Mouse (Mus musculus) myocyte (in vitro differentiated cells): ENCODE measurements at regions not wholly inside any gene's neighbourhood (a gene's known extent, or its start where the extent isn't known, plus 50 kb on each side); places are given as distances from the start of the nearest gene placed in this dataset.

ENCODE experiments used
- MAX ChIP-seq: IDR thresholded peaks from one replicate; pipeline ENCODE4 v1.6.1; 2011; ENCODE audit warnings: low read depth, mild to moderate bottlenecking, control low read depth
- POLR2A ChIP-seq: IDR thresholded peaks from one replicate; pipeline ENCODE4 v1.6.1; 2011; ENCODE audit warnings: low read depth, mild to moderate bottlenecking, control low read depth, moderate library complexity; ENCODE audit not compliant: insufficient read length
- POLR2AphosphoS2 ChIP-seq: IDR thresholded peaks from one replicate; pipeline ENCODE4 v1.6.1; 2011; ENCODE audit warnings: low read depth, control low read depth; ENCODE audit not compliant: insufficient read length

DNA sequence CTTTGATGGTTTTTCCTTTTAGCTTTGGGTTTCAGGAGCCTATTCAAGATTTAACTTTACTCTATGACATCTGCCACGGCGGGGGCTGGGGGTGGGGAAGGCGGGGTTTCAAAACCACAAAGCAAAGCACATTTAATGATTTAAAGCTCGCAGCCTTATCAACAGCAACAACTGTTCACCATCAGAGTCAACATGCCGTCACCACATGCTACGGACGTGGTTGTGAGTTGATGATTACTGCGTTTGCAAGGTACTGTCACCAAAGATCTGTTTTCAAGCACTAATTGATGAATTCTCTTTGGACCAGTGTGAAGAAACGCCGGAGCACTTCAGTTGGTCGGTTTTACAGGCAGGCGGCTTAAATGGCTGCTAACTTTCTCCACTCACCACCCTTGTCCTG lies 151.1 kb upstream of the Cep162 start:
- no peak for TF ChIP-seq MAX
- TF ChIP-seq POLR2A: no peak
- TF ChIP-seq POLR2AphosphoS2: no peak
